Mouse (Mus musculus) CD4-positive, CD25-positive, alpha-beta regulatory T cell, adult 9 weeks (primary cell): Measurements from ENCODE around the gene Wnk1. TPM values are rescaled to one million over a fixed set of nuclear protein-coding genes. Genes with fewer than 3 reads are reported as not detected.

Experiments used
- polyA plus RNA-seq: library from polyadenylated mRNA; unstranded; fragments of 100-300 nt; shearing (Covaris generic); gene quantifications from one replicate; pipeline ENCODE4 v1.2.1, GENCODE M21; 2017

Wnk1 gene
- polyA plus RNA-seq: 56.3 TPM

DNA sequence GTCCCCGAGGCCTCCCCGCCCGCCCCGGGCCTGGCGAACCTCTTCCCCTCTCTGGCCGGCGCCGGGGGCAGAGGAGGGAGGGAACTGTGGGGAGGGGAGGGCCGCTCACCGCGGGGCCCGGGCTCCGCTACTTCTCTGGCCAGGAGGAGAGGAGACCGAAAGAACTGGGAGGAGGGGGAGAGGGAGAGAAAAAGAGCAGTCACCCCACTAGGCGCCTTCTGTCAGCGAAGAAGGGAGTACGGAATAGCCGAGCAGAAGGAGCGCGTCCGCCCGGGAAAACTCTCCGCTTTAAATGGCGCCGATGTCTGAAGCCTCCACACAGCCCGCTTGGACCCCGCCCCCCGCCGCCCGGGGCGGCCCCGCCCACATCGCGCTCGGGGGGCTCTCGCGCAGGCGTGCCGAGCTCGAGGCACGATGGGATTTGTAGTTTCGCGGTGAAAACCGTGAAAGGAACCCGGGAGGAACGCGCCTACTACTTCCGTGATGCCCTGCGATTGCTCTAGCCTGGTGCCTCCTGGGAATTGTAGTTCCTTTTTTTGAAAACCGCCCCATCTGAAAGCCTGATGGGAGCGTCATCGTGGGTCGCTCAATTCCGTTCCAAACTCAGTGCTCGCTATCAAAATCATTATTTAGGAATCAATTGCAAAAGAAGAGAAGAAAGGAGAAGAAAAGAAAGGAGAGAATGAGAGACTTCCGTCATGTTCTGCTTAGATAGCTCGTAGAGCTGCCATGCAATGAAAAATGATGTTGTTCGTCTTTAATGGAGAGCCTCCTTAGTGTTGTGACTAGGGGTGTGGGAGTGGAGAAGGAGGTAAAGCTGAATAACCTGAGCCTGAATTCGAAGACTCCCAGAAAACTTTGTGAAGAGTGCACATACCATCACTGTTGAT is at the start of gene Wnk1:
Wnk1 (minus strand) TSS at position 307 of the 890 bp plus-strand sequence.

DNA sequence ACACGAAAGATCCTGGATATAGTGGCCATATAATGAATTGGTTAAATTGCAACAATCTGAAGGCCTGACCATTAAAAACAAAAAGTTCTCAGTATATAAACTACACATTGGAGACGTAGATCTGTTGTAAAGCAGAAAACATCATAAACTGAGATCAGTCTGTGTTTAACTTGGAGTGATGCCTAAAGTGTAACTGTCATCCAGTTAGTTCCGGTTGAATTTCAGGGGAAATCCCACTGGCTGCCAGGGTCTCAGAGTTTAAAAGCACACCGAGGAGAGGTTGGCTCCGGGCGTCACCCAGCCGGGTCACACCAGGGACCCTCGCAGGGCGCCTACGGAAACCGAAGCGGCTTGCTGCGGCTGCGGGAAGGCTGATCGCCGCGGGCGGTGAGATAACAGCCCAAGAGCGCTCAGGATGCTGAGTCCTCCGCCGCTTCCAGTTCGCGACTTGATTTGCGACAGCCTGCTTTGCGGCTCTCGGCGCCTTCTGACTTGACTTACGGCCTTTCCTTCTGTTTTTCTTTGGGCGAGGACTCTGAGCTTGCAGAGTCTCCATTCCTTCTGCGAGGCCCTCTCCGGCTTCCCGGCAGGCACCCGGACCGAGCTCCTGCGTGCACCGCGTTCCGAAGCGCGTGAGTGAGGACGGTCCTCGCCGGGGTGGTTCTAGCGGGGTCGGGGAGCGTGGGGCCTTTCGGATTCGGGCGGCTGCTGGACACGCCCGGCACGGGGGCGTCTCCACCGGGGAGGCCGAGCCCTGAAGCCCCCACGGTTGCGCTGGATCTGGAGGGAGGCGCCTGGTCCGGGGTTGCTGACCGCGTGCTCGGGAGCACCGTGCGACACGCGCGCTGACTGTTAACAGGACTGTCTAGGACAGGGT is 136.0 kb downstream of the Wnk1 start, which contains the start of gene Rad52:
Rad52 (plus strand) TSS at position 495 of the 877 bp plus-strand sequence.

Other genes starting within 250 kb of the Wnk1 start
- 5.6 TPM for gene Erc1, start 190.5 kb downstream of the Wnk1 start, polyA plus RNA-seq
- gene Rad52, start 136.0 kb downstream of the Wnk1 start, polyA plus RNA-seq: 43.6 TPM
- gene Ninj2, start 54.7 kb upstream of the Wnk1 start, polyA plus RNA-seq: 2.0 TPM